Mouse (Mus musculus) lung, embryonic 15.5 days (tissue): ENCODE measurements around the gene Il24. TPM values are rescaled to one million over a fixed set of nuclear protein-coding genes. Genes with fewer than 3 reads are reported as not detected.

Experiments used
- ATAC-seq: fragments of 200-750 bp; cut with Nextera tagmentation; 2 replicates; pipeline ENCODE4 v1.8.0; 2017; ENCODE audit warnings: moderate number of reproducible peaks, borderline replicate concordance; ENCODE audit not compliant: low FRiP score, low TSS enrichment; ENCODE audit errors: extremely low read depth
- H3K27ac ChIP-seq: fragments of 300-500 bp; sonication (generic); 2 replicates; pipeline ENCODE4 v1.5.1; 2015; ENCODE audit warnings: moderate library complexity, mild to moderate bottlenecking, inconsistent platforms
- H3K27me3 ChIP-seq: fragments of 300-500 bp; sonication (generic); 2 replicates; pipeline ENCODE4 v1.6.1; 2015; ENCODE audit warnings: inconsistent platforms
- H3K36me3 ChIP-seq: fragments of 300-500 bp; sonication (generic); 2 replicates; pipeline ENCODE4 v1.6.1; 2015; ENCODE audit warnings: inconsistent platforms
- H3K4me1 ChIP-seq: fragments of 300-500 bp; sonication (generic); 2 replicates; pipeline ENCODE4 v1.6.1; 2015; ENCODE audit warnings: inconsistent platforms
- H3K4me2 ChIP-seq: fragments of 300-500 bp; sonication (generic); 2 replicates; pipeline ENCODE4 v1.6.1; 2015; ENCODE audit warnings: inconsistent platforms, mild to moderate bottlenecking, moderate library complexity
- H3K4me3 ChIP-seq: fragments of 300-500 bp; sonication (generic); 2 replicates; pipeline ENCODE4 v1.5.1; 2015; ENCODE audit warnings: mild to moderate bottlenecking, inconsistent platforms
- H3K9ac ChIP-seq: fragments of 300-500 bp; sonication (generic); 2 replicates; pipeline ENCODE4 v1.6.1; 2015; ENCODE audit warnings: inconsistent platforms
- H3K9me3 ChIP-seq: fragments of 300-500 bp; sonication (generic); 2 replicates; pipeline ENCODE4 v1.6.1; 2016; ENCODE audit warnings: inconsistent platforms
- WGBS: fragments of 180-500 bp; shearing (Covaris S2); methylation state at CpG from one replicate; pipeline ENCODE4 v1.1.7; 2015; 5-methylcytosine and 5-hydroxymethylcytosine counted together
- polyA plus RNA-seq: library from polyadenylated mRNA; unstranded; fragments of >200 nt; fragmentation: Nextera tagmentation; extraction: Ambion mirVana; gene quantifications from 2 replicates; pipeline ENCODE4 v1.2.1, GENCODE M21; 2015

The Il24 gene
- polyA plus RNA-seq, 1 experiment from 2014 or later = not detected

DNA sequence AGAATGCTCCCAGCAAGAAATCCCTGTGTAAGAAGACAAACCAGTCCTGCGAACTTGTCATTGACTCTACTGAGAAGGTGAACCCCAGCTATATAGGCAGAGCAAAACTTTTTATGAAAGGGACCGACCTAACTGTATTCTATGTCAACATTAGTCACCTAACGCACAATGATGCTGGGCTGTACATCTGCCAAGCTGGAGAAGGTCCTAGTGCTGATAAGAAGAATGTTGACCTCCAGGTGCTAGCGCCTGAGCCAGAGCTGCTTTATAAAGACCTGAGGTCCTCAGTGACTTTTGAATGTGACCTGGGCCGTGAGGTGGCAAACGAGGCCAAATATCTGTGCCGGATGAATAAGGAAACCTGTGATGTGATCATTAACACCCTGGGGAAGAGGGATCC is 42.7 kb downstream of the Il24 start:
- H3K9me3 ChIP-seq = no peaks in the 10 kb centered on the region
- H3K9ac ChIP-seq = no peak overlapping the region
- H3K36me3 ChIP-seq = no peaks in the 10 kb centered on the region
- H3K4me1 ChIP-seq = peaks cover 5% of the 10 kb centered on the region; the same call in 1 of the 2 replicates
- WGBS = 74% methylated on average over 7 of the region's 7 CpGs
- H3K27me3 ChIP-seq = no peaks in the 10 kb centered on the region
- H3K27ac ChIP-seq = no peak overlapping the region
- no peak overlapping the region for H3K4me3 ChIP-seq
- no peak overlapping the region for H3K4me2 ChIP-seq
- ATAC-seq = no peak

DNA sequence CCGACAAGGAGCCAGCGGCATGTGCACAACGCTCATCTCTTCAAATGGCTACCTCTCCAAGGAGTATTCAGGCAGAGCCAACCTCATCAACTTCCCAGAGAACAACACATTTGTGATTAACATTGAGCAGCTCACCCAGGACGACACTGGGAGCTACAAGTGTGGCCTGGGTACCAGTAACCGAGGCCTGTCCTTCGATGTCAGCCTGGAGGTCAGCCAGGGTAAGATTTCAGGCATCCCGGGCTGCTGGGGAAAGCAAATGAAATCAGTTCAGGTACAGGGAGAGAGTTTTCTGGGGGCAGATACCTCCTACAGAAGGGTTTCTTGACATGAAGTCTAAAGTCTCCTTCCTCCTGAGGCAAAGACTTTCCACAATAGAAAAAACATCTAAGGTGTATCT is 45.6 kb downstream of the Il24 start:
- 85% methylated on average over 7 of the region's 7 CpGs for whole genome bisulfite sequencing
- Histone ChIP-seq H3K4me2 (no peak overlapping the region), H3K4me1 (peaks cover 5% of the 10 kb centered on the region; the same call in 1 of the 2 replicates)

DNA sequence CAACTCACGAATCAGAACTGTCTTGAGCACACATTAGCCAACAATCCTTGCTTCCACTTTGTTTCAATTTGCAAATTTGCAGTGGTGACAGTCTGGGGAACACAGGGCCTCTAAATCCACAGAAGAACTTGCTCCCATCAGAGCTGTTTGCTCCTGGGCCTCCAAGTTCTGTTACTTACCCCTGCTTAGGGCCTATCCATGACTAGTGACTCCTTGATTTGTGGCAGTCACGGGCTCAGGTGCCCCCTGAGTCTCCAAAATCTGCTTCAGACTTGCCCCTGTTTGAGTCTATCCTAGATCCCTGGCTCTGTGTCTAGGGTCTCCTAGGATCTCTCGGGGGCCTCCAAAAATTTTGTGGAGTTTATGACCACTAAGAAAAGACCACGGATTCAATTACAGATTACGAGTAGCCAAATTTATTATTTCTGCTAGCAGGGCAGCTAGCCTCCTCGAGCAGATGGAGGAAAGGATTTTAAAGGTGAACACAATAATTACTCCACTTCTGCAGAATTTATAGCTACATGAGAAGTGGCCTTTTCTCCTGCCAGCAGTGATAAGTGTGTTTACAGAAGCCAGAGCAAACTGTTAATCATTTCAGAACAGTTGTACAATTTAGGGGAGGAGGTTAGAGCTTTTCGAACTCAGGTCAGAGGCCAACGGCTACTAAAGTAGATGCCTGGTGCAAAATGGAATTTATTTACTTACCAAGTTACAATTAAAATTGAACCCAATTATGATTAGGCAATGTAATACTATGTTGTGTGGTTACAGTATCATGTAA is 46.5 kb downstream of the Il24 start:
- H3K27ac ChIP-seq = no peak overlapping the region
- no peaks in the 10 kb centered on the region for H3K27me3 ChIP-seq
- no peak overlapping the region for H3K4me3 ChIP-seq
- no peaks in the 10 kb centered on the region for H3K36me3 ChIP-seq
- no peak for ATAC-seq
- H3K9me3 ChIP-seq = no peaks in the 10 kb centered on the region
- no peak overlapping the region for H3K9ac ChIP-seq
- peaks cover 5% of the 10 kb centered on the region; the same call in 1 of the 2 replicates for H3K4me1 ChIP-seq
- 37% methylated on average over 8 of the region's 8 CpGs for WGBS
- H3K4me2 ChIP-seq = no peak overlapping the region

More for the DNA sequence above, 45.6 kb downstream of the Il24 start:
- ATAC-seq = no peak
- Histone ChIP-seq H3K9me3 (no peaks in the 10 kb centered on the region), H3K9ac (no peak overlapping the region), H3K36me3 (no peaks in the 10 kb centered on the region), H3K27me3 (no peaks in the 10 kb centered on the region), H3K27ac (no peak overlapping the region), H3K4me3 (no peak overlapping the region)

DNA sequence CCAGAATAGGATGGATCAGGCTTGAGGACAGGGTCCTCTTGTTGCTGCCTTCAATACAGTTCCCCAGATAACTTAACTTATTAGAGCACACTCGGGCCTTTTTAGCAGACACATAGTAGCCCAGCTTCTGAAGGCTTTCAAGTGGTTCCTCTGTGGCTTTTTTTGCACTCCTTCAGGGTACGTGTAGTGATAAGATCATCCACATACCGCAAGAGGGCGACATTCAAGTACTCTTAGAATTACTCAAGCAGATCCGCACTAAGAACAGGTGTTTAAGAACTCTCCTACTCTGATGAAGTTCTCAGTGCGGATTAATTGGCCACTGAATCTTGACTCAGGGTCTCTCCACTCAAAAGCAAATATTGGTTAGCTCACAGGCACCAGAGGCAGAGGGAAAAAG is 49.0 kb downstream of the Il24 start:
- no peak for ATAC-seq
- peaks cover 5% of the 10 kb centered on the region; the same call in 1 of the 2 replicates for H3K4me1 ChIP-seq
- H3K9me3 ChIP-seq = no peaks in the 10 kb centered on the region
- H3K27me3 ChIP-seq = no peaks in the 10 kb centered on the region
- no peak overlapping the region for H3K4me3 ChIP-seq
- no peak overlapping the region for H3K4me2 ChIP-seq
- no peak overlapping the region for H3K27ac ChIP-seq
- WGBS = 37% methylated on average over 6 of the region's 6 CpGs
- H3K9ac ChIP-seq = no peak overlapping the region
- H3K36me3 ChIP-seq = no peaks in the 10 kb centered on the region

DNA sequence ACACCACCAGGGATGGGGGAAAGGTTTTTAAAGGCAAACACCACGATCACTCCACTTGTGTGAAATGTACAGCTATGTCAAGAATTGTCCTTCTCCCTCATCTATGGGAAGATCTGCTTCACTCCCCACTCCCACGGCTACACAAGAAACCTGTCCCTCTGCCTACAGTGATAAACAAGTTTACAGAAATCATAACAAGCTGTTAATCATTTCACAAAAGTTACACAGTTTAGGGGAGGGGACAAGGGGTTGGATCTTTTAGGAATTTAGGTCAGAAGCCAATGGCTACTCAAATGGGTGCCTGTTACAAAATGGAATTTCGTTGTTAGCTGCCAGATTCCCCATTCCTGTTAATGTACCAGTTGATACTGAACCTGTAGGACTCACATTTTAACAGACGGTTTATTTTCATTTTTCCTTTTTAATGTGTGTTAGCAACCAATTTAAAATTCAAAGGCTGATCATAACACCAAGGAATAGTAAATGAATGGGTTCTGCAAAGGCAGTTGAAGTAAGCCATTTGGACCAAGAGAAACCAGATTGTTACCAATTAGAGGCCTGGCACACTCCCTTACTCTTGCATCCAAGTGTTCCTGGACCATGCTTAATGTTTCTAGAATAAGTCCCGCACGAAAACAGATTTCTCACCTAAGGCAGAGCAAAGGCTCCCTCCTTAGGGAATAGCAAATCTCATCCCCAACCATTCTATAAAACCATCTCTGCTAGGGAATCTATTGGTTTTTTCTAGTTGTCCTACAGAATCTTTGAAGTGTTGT is 51.9 kb downstream of the Il24 start:
- Histone ChIP-seq H3K4me3 (no peak overlapping the region), H3K4me1 (no peaks in the 10 kb centered on the region), H3K36me3 (no peaks in the 10 kb centered on the region), H3K4me2 (no peak overlapping the region), H3K27me3 (no peaks in the 10 kb centered on the region), H3K27ac (no peak overlapping the region), H3K9me3 (no peaks in the 10 kb centered on the region), H3K9ac (no peak overlapping the region)
- 74% methylated on average over 6 of the region's 6 CpGs for whole genome bisulfite sequencing
- ATAC-seq = no peak

DNA sequence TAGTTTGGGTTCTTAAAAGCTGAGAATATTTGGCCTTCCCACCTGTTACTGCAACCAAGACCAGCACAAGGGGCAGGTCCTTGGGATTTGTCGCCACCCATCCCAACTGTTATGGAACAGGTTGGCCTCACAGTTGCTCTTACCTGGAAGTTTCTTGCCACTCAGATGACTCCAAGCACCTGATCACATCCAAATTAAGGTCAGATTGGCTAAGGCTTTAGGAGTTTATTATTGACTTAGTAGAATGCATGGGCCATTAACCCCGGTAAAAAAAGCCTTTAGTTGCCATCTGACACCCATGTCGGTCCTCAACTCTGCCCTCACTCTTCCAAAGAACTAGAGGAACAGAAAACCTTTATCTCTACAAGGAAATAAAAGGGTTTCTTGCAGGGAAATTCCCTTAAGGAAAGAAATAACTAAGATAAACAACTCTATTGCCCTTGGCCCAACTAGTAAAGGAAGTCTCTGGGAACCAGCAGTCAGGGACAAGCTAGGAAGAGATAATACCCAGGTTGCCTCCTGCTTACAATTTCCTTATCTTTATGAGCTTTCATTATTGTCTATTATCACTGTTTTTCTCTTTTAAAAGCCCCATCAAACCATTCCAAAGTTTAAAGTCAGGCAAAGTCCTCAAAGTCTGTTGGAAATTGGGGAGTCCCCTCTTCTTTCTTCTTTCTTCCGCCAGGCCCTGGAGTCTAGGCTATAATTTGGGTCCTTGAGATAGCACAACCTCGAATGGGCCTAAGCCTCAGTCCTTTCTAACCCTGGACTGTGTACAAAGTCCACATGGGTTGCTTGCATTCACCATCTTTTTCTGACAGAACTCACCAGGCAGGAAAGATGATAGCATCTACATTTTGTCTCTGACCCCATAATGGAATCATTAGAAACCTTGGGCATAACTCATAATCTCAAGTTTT is 54.8 kb downstream of the Il24 start:
- no peak overlapping the region for H3K4me2 ChIP-seq
- no peaks in the 10 kb centered on the region for H3K9me3 ChIP-seq
- H3K27me3 ChIP-seq = no peaks in the 10 kb centered on the region
- no peaks in the 10 kb centered on the region for H3K36me3 ChIP-seq
- no peak overlapping the region for H3K27ac ChIP-seq
- no peak overlapping the region for H3K9ac ChIP-seq
- no peak for ATAC-seq
- 72% methylated on average over 5 of the region's 5 CpGs for WGBS
- H3K4me3 ChIP-seq = no peak overlapping the region
- no peaks in the 10 kb centered on the region for H3K4me1 ChIP-seq

Other genes starting within 250 kb of the Il24 start
- gene C4bp, start 225.8 kb downstream of the Il24 start, polyA plus RNA-seq = not detected in 2 replicates
- gene Gm29427, start 171.7 kb downstream of the Il24 start, polyA plus RNA-seq = not detected in 2 replicates
- gene Yod1, start 170.1 kb downstream of the Il24 start, polyA plus RNA-seq = 13.4 and 16.5 TPM in 2 replicates
- gene Pfkfb2, start 158.2 kb downstream of the Il24 start, polyA plus RNA-seq = 7.9 and 9.5 TPM in 2 replicates
- 10.9 and 13.0 TPM in 2 replicates for gene AA986860, start 155.5 kb downstream of the Il24 start, polyA plus RNA-seq
- gene Fcamr, start 86.6 kb downstream of the Il24 start, polyA plus RNA-seq = not detected in 2 replicates
- not detected in 2 replicates for gene Pigr, start 60.8 kb downstream of the Il24 start, polyA plus RNA-seq
- 0.58 TPM in 1 of 2 replicates, not detected in the other for gene Fcmr, start 21.8 kb downstream of the Il24 start, polyA plus RNA-seq
- gene Il20, start 24.0 kb upstream of the Il24 start, polyA plus RNA-seq = not detected in 2 replicates
- gene Il19, start 52.7 kb upstream of the Il24 start, polyA plus RNA-seq = not detected in 2 replicates
- gene Il10, start 132.4 kb upstream of the Il24 start, polyA plus RNA-seq = 0.11 and 0.13 TPM in 2 replicates
- 57.9 and 61.0 TPM in 2 replicates for gene Mapkapk2, start 210.4 kb upstream of the Il24 start, polyA plus RNA-seq